Mouse (Mus musculus) cortical plate, adult 2 months (tissue): ENCODE measurements around the gene 4930435E12Rik.

Source experiments
- CTCF ChIP-seq: fragments of 200-500 bp; IDR thresholded peaks from 2 replicates; pipeline ENCODE4 v1.5.1; 2011; ENCODE audit warnings: mild to moderate bottlenecking, control low read depth, low read length; ENCODE audit not compliant: insufficient read depth; ENCODE audit errors: extremely low read depth
- POLR2A ChIP-seq: fragments of 200-500 bp; IDR thresholded peaks from 2 replicates; pipeline ENCODE4 v1.6.1; 2011; ENCODE audit warnings: mild to moderate bottlenecking, low read length, control low read depth; ENCODE audit not compliant: insufficient read depth; ENCODE audit errors: extremely low read depth

- TF ChIP-seq CTCF (no peak), POLR2A (no peak)
Measured at GRCm38 (mm10) chr16:38763508-38763907, 65.0 kb downstream of the 4930435E12Rik start.
